In genomic region chr7:16912360-16912759, GRCm38 (mm10) we compare ENCODE assay signal across 18 mouse cellular contexts. TPM values are rescaled to one million over a fixed set of nuclear protein-coding genes. Genes with fewer than 3 reads are reported as not detected.
DNase-seq lines count a peak whose midpoint lies in the region; TF ChIP-seq lines count a peak whose summit lies in the region.
"Had no signal": no experiment of that assay in that cellular context is flagged by ENCODE, and none has a peak within 500 bp of the region (broad histone marks: within the 10 kb centered on the region; RNA-seq: fewer than 3 reads in every experiment).

No protein-coding gene starts in this region.

- intact Hi-C loops in left cerebral cortex, adult 2 months (cut with DNase I) = loop anchor here (5.0 kb wide), 1 partner anchor 165 kb away; no protein-coding TSS in a partner anchor

- H3K4me1 ChIP-seq in heart, embryonic 10.5 days = peaks cover 32% of the 10 kb centered on the region

- no peaks in the 10 kb centered on the region for H3K9me3 ChIP-seq in heart, embryonic 10.5 days
- H3K9me3 ChIP-seq: G1E; hindbrain, embryonic 15.5 days; lung, embryonic 15.5 days; midbrain, embryonic 10.5 days had no signal

- no peak overlapping the region for H3K4me3 ChIP-seq in heart, embryonic 10.5 days
- no peak overlapping the region for H3K4me3 ChIP-seq in left cerebral cortex, adult 2 months
- H3K4me3 ChIP-seq: hindbrain, embryonic 15.5 days; lung, embryonic 15.5 days; midbrain, embryonic 10.5 days had no signal

- no peak for TF ChIP-seq CTCF in left cerebral cortex, adult 2 months (IDR thresholded peaks at IDR 0.05)

- WGBS in heart, embryonic 10.5 days = 82% methylated on average over 6 of the region's 6 CpGs

- peaks cover 43% of the 10 kb centered on the region for H3K27me3 ChIP-seq in heart, embryonic 10.5 days (ENCODE audit: insufficient read depth, poor library complexity, severe bottlenecking)
- H3K27me3 ChIP-seq: hindbrain, embryonic 15.5 days; lung, embryonic 15.5 days had no signal

- peaks cover 32% of the 10 kb centered on the region for H3K36me3 ChIP-seq in heart, embryonic 10.5 days

- H3K27ac ChIP-seq in heart, embryonic 10.5 days = no peak overlapping the region
- H3K27ac ChIP-seq in left cerebral cortex, adult 2 months = no peak overlapping the region
- H3K27ac ChIP-seq: hindbrain, embryonic 15.5 days; lung, embryonic 15.5 days; midbrain, embryonic 10.5 days had no signal

- peak; percentile 98 for DNase-seq in heart, adult 11 months
- DNase-seq in heart, embryonic 10.5 days (ENCODE audit: low spot score) = no peak
- DNase-seq in lung, postnatal 25 days (ENCODE audit: low spot score) = peak; percentile 36
- DNase-seq in lung, postnatal 10 days = no peak
- DNase-seq in fibroblast of lung, adult 2 months (ENCODE audit: low read depth) = peak; percentile 85
- DNase-seq in skeletal muscle tissue, adult 2 months (ENCODE audit: low read depth, low spot score) = peak; percentile 78
- no peak for DNase-seq in thymus, postnatal 36 days
- no peak for DNase-seq in left cerebral cortex, adult 2 months (ENCODE audit: extremely low spot score in 1 of 2, low spot score in 2 of 2)
- DNase-seq: cerebellum, adult 11-12 months; embryo, embryonic 11 days; kidney, adult 18-20 months; liver; right cerebral cortex, postnatal 4 days; thymus, postnatal 14 days had no signal

RNA-seq across cellular contexts. Expression of gene Ptgir, which starts 6.1 kb away (rescaled TPM):
- polyA plus RNA-seq in heart, embryonic 10.5 days (2016; fragmentation: Nextera tagmentation; extraction: Ambion mirVana) = 0.15 and 0.51 TPM in 2 replicates
- under 1 TPM; 0.11 to 0.21 TPM for total RNA-seq in left cerebral cortex, adult 2 months (2021)

RNA-seq across cellular contexts. Expression of gene Calm3, which starts 11.6 kb away (rescaled TPM):
- 114 and 117 TPM in 2 replicates for polyA plus RNA-seq in heart, embryonic 10.5 days (2016; fragmentation: Nextera tagmentation; extraction: Ambion mirVana)
- 1,000 to 10,000 TPM; 1,732 to 1,834 TPM for total RNA-seq in left cerebral cortex, adult 2 months (2021)

RNA-seq across cellular contexts. Expression of gene Gng8, which starts 20.8 kb away (rescaled TPM):
- polyA plus RNA-seq in heart, embryonic 10.5 days (2016; fragmentation: Nextera tagmentation; extraction: Ambion mirVana) = 3.0 and 6.3 TPM in 2 replicates
- total RNA-seq in left cerebral cortex, adult 2 months (2021) = 1 to 10 TPM; 1.8 to 2.7 TPM
- total RNA-seq: G1E had no signal
- polyA plus RNA-seq: G1E had no signal

RNA-seq across cellular contexts. Expression of gene Pnmal2, which starts 32.1 kb away (rescaled TPM):
- 1.7 and 2.2 TPM in 2 replicates for polyA plus RNA-seq in heart, embryonic 10.5 days (2016; fragmentation: Nextera tagmentation; extraction: Ambion mirVana)
- total RNA-seq in left cerebral cortex, adult 2 months (2021) = 100 to 1,000 TPM; 304 to 311 TPM
- polyA plus RNA-seq: G1E had no signal

RNA-seq across cellular contexts. Expression of gene Dact3, which starts 37.2 kb away (rescaled TPM):
- polyA plus RNA-seq in heart, embryonic 10.5 days (2016; fragmentation: Nextera tagmentation; extraction: Ambion mirVana) = 5.0 and 7.2 TPM in 2 replicates
- total RNA-seq in left cerebral cortex, adult 2 months (2021) = 100 to 1,000 TPM; 188 to 196 TPM

Comparison
In these comparisons a context has a peak if more than half of its experiments do, and no peak if none do; other contexts are left out.
1. DNase-seq: peak in heart, adult 11 months (single experiment), lung, postnatal 25 days (single experiment), fibroblast of lung, adult 2 months (single experiment) and skeletal muscle tissue, adult 2 months (single experiment); none in heart, embryonic 10.5 days (single experiment), lung, postnatal 10 days (single experiment), thymus, postnatal 36 days (0 of 2) and left cerebral cortex, adult 2 months (0 of 2).